ENCODE assay signal across 14 mouse cellular contexts in the genomic region with DNA sequence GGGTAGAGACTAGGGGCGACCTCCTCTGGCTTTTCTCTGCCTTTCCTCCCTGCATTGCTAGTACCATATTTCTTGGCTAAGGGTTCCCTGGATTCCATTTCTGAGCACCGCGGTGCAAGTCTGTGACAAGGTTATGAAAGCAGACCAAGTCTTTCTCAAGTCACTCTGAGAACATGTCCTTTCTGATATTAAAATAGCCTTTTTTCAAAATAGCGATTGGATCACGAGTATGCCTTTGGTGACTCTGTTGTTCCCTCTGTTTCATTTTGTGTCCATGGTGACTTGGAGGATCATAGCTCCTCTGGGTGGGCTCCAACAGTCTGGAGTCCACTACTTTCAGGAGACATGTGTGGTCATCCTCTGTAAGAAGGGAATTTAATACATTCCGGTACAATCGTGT.
"Had no signal": no experiment of that assay in that cellular context is flagged by ENCODE, and none has a peak within 500 bp of the region (broad histone marks: within the 10 kb centered on the region; RNA-seq: fewer than 3 reads in every experiment).

No protein-coding gene starts in this region.

- H3K9me3 ChIP-seq: liver, embryonic 13.5 days had no signal

- H3K4me2 ChIP-seq: liver, embryonic 13.5 days; lung, embryonic 14.5 days; midbrain, embryonic 11.5 days had no signal

- H3K9ac ChIP-seq: liver, embryonic 13.5 days; lung, embryonic 14.5 days had no signal

- H3K4me3 ChIP-seq: layer of hippocampus, adult 2 months; liver, embryonic 13.5 days had no signal

- H3K27ac ChIP-seq: kidney, postnatal 0 days; layer of hippocampus, adult 2 months; liver, embryonic 13.5 days; stomach, postnatal 0 days had no signal

- H3K27me3 ChIP-seq: liver, embryonic 13.5 days had no signal

- DNase-seq: kidney, adult 11 months; kidney, adult 9 months; kidney, postnatal 25 days; layer of hippocampus, adult 9-11 months; liver, embryonic 13.5 days; lung, embryonic 14.5 days; midbrain, embryonic 14.5 days; thymus, adult 2 months; thymus, postnatal 14 days; thymus, postnatal 4 days had no signal

- H3K36me3 ChIP-seq: liver, embryonic 13.5 days had no signal
